Mouse (Mus musculus) midbrain, embryonic 12.5 days (tissue): ENCODE data around the gene Nsg1. TPM values are rescaled to one million over a fixed set of nuclear protein-coding genes. Genes with fewer than 3 reads are reported as not detected.

Experiments used
- ATAC-seq: fragments of 200-750 bp; cut with Nextera tagmentation; 2 replicates; pipeline ENCODE4 v1.8.0; 2017; ENCODE audit warnings: low read depth, moderate TSS enrichment, moderate library complexity; ENCODE audit not compliant: low FRiP score
- H3K27ac ChIP-seq: fragments of 300-500 bp; sonication (generic); replicated peaks from 2 replicates; pipeline ENCODE4 v1.5.1; 2016; ENCODE audit warnings: mild to moderate bottlenecking
- H3K27me3 ChIP-seq: fragments of 300-500 bp; sonication (generic); 2 replicates; pipeline ENCODE4 v1.6.1; 2016; ENCODE audit warnings: mild to moderate bottlenecking
- H3K36me3 ChIP-seq: fragments of 300-500 bp; sonication (generic); 2 replicates; pipeline ENCODE4 v1.6.1; 2016
- H3K4me1 ChIP-seq: fragments of 300-500 bp; sonication (generic); 2 replicates; pipeline ENCODE4 v1.6.1; 2016
- H3K4me2 ChIP-seq: fragments of 300-500 bp; sonication (generic); replicated peaks from 2 replicates; pipeline ENCODE4 v1.6.1; 2016; ENCODE audit warnings: mild to moderate bottlenecking, moderate library complexity
- H3K4me3 ChIP-seq: fragments of 300-500 bp; sonication (generic); 2 replicates; pipeline ENCODE4 v1.5.1; 2016; ENCODE audit warnings: mild to moderate bottlenecking
- H3K9ac ChIP-seq: fragments of 300-500 bp; sonication (generic); replicated peaks from 2 replicates; pipeline ENCODE4 v1.6.1; 2016; ENCODE audit warnings: mild to moderate bottlenecking, moderate library complexity
- H3K9me3 ChIP-seq: fragments of 300-500 bp; sonication (generic); 2 replicates; pipeline ENCODE4 v1.6.1; 2016; ENCODE audit warnings: mild to moderate bottlenecking
- WGBS: fragments of 180-500 bp; shearing (Covaris S2); methylation state at CpG from one replicate; pipeline ENCODE4 v1.1.7; 2016; 5-methylcytosine and 5-hydroxymethylcytosine counted together
- polyA plus RNA-seq: library from polyadenylated mRNA; unstranded; fragments of >200 nt; fragmentation: Nextera tagmentation; extraction: Ambion mirVana; gene quantifications from 2 replicates; pipeline ENCODE4 v1.2.1, GENCODE M21; 2016

Nsg1 gene
- polyA plus RNA-seq, result 369 and 382 TPM in 2 replicates

DNA sequence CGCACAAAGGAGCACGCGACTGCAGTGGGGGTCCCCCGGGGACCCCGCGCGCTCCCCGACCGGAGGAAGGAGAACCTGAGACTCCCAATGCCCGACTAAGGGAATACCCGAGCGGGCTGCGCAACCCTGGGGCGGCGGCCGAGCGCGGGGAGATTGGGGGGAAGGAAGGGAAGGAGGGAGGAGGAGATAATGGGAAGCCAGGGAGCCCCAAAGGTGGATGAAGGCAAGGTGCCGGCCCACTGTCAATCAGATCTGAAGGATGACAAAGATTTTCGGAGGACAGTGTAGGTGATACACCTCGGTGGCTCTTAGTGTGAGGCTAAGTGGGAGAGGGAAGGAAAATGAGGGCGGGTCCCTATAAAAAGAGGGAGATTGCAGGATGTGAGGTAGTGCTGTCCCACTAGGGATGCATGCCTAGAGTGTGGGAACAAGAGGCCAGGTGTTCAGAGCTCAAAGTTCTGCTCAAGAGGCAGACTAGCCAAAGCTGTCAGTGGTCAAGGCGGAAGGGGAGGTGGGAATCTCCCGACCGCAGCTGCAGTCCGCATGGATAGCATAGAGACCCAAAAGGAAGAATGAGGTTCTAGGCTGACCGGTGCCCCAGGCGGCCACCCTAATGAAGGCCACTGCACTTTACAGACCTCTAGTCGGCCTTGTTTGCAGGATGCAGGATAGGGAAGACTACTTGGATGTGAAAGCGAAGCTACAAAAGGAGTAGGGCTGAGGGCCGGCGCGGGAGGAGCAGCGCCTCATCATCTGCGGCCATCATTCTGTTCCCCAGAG lies at the start of gene Nsg1:
Nsg1 (minus strand) TSS at position 274 of the 780 bp plus-strand sequence.
- peak within 1 kb of the TSS; percentile 88 for H3K4me3 ChIP-seq
- 7% methylated on average over 35 of the region's 35 CpGs for WGBS
- H3K27ac ChIP-seq, result peak within 1 kb of the TSS; percentile 93
- peaks cover 27% of the 10 kb centered on the region for H3K36me3 ChIP-seq
- peak; percentile 35 for ATAC-seq
- H3K4me1 ChIP-seq, result peaks cover 30% of the 10 kb centered on the region
- H3K4me2 ChIP-seq, result peak within 1 kb of the TSS; percentile 76
- no peaks in the 10 kb centered on the region for H3K9me3 ChIP-seq
- H3K27me3 ChIP-seq, result peaks cover 34% of the 10 kb centered on the region
- H3K9ac ChIP-seq, result peak within 1 kb of the TSS; percentile 97

- H3K9me3 ChIP-seq, result no peaks in the 10 kb centered on the region
- WGBS, result 79% methylated on average over 8 of the region's 8 CpGs
- H3K4me1 ChIP-seq, result no peaks in the 10 kb centered on the region
- H3K36me3 ChIP-seq, result peaks cover 65% of the 10 kb centered on the region
- H3K27me3 ChIP-seq, result no peaks in the 10 kb centered on the region
- H3K27ac ChIP-seq, result no peak overlapping the region
- ATAC-seq, result no peak
- no peak overlapping the region for H3K4me3 ChIP-seq
- no peak overlapping the region for H3K9ac ChIP-seq
- H3K4me2 ChIP-seq, result no peak overlapping the region
Observed at GRCm38 (mm10) chr5:38208985-38209384, 49.3 kb upstream of the Nsg1 start.

- ATAC-seq, result no peak
- no peak overlapping the region for H3K9ac ChIP-seq
- H3K9me3 ChIP-seq, result no peaks in the 10 kb centered on the region
- H3K4me2 ChIP-seq, result no peak overlapping the region
- H3K27ac ChIP-seq, result no peak overlapping the region
- peaks cover 66% of the 10 kb centered on the region for H3K36me3 ChIP-seq
- no peak overlapping the region for H3K4me3 ChIP-seq
- H3K4me1 ChIP-seq, result no peaks in the 10 kb centered on the region
- WGBS, result 89% methylated on average over 7 of the region's 7 CpGs
- no peaks in the 10 kb centered on the region for H3K27me3 ChIP-seq
Observed at GRCm38 (mm10) chr5:38205303-38205726, 45.6 kb upstream of the Nsg1 start.

- ATAC-seq, result no peak
- Histone ChIP-seq H3K27ac (no peak overlapping the region), H3K9ac (no peak overlapping the region), H3K27me3 (peaks cover 20% of the 10 kb centered on the region), H3K9me3 (no peaks in the 10 kb centered on the region), H3K4me1 (peaks cover 8% of the 10 kb centered on the region), H3K4me2 (no peak overlapping the region), H3K4me3 (no peak overlapping the region), H3K36me3 (peaks cover 56% of the 10 kb centered on the region)
- 95% methylated on average over 2 of the region's 2 CpGs for WGBS
Observed at GRCm38 (mm10) chr5:38199686-38200085, 40.0 kb upstream of the Nsg1 start.

- Histone ChIP-seq H3K9ac (no peak overlapping the region), H3K27me3 (peaks cover 38% of the 10 kb centered on the region), H3K4me2 (no peak overlapping the region), H3K4me3 (no peak overlapping the region), H3K9me3 (no peaks in the 10 kb centered on the region), H3K27ac (no peak overlapping the region), H3K36me3 (peaks cover 34% of the 10 kb centered on the region), H3K4me1 (peaks cover 12% of the 10 kb centered on the region)
- WGBS, result 21% methylated on average over 7 of the region's 7 CpGs
- ATAC-seq, result peak; percentile 45; the same call in 1 of the 2 replicates
Observed at GRCm38 (mm10) chr5:38197482-38197823, 37.7 kb upstream of the Nsg1 start.

GRCm38 (mm10) chr5:38196821-38197481 lies 37.2 kb upstream of the Nsg1 start:
- ATAC-seq, result peak; percentile 61; the same call in 1 of the 2 replicates
- H3K4me2 ChIP-seq, result no peak overlapping the region
- H3K4me3 ChIP-seq, result no peak overlapping the region
- WGBS, result 74% methylated on average over 5 of the region's 5 CpGs
- H3K27ac ChIP-seq, result no peak overlapping the region
- peaks cover 29% of the 10 kb centered on the region for H3K36me3 ChIP-seq
- H3K9me3 ChIP-seq, result no peaks in the 10 kb centered on the region
- peaks cover 12% of the 10 kb centered on the region for H3K4me1 ChIP-seq
- peaks cover 41% of the 10 kb centered on the region for H3K27me3 ChIP-seq
- no peak overlapping the region for H3K9ac ChIP-seq

DNA sequence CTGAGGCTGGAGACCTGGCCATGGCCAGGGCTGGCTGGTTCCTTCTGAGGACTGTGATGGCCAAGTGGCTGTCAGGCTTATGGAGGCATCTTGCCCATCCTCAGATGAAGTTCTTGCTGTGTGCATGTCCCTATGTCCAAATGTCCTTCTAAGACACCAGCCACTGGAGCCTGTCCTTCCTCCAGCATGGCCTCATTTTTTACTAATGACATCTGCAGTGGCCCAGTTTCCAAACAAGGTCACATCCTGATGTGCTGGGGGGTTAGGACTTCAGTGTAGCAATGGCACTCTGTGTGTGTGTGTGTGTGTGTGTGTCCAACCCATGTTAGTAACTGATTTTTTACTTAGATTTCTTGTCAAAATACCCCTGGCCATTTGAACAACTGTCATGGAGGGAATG lies 36.2 kb upstream of the Nsg1 start:
- Histone ChIP-seq H3K4me1 (peaks cover 12% of the 10 kb centered on the region), H3K9ac (no peak overlapping the region), H3K36me3 (peaks cover 19% of the 10 kb centered on the region), H3K9me3 (no peaks in the 10 kb centered on the region), H3K27me3 (peaks cover 41% of the 10 kb centered on the region), H3K4me2 (no peak overlapping the region), H3K27ac (no peak overlapping the region), H3K4me3 (no peak overlapping the region)
- no peak for ATAC-seq

GRCm38 (mm10) chr5:38194946-38195345 lies 35.2 kb upstream of the Nsg1 start:
- Histone ChIP-seq H3K27me3 (peaks cover 47% of the 10 kb centered on the region), H3K4me1 (peaks cover 12% of the 10 kb centered on the region)
- ATAC-seq, result peak; percentile 57; the same call in 1 of the 2 replicates

GRCm38 (mm10) chr5:38190907-38191306 lies 31.2 kb upstream of the Nsg1 start:
- H3K36me3 ChIP-seq, result no peaks in the 10 kb centered on the region
- H3K4me3 ChIP-seq, result no peak overlapping the region
- no peak for ATAC-seq
- no peaks in the 10 kb centered on the region for H3K9me3 ChIP-seq
- no peak overlapping the region for H3K4me2 ChIP-seq
- peaks cover 12% of the 10 kb centered on the region for H3K4me1 ChIP-seq
- H3K27ac ChIP-seq, result no peak overlapping the region
- peaks cover 40% of the 10 kb centered on the region for H3K27me3 ChIP-seq
- H3K9ac ChIP-seq, result no peak overlapping the region
- 91% methylated on average over 3 of the region's 3 CpGs for WGBS

More at GRCm38 (mm10) chr5:38194946-38195345, 35.2 kb upstream of the Nsg1 start:
- Histone ChIP-seq H3K4me2 (no peak overlapping the region), H3K9me3 (no peaks in the 10 kb centered on the region), H3K9ac (no peak overlapping the region), H3K27ac (no peak overlapping the region), H3K4me3 (no peak overlapping the region), H3K36me3 (peaks cover 11% of the 10 kb centered on the region; the same call in 1 of the 2 replicates)
- 8% methylated on average over 2 of the region's 2 CpGs for WGBS

DNA sequence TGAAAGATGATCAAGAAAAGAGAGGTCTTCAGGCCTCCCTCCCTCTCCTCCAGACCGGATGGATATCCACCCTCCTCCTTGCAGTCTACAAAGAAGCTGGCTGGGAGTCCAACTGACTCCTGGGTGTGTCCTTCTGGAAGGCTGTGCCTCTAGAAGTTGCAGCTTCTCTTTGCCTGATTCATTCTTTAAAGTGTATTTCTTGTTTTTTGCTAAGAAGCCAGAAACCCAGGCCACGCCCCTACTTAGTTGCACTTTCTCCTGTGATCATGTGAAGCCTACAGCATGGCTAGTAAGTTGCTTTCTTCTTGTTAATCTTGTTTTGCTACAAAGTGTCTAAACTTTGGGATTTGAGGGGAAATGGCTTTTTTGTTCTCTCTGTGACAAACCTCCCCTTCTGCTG lies 27.3 kb upstream of the Nsg1 start:
- no peak for ATAC-seq
- no peak overlapping the region for H3K27ac ChIP-seq
- 91% methylated on average over 2 of the region's 2 CpGs for WGBS
- H3K9me3 ChIP-seq, result no peaks in the 10 kb centered on the region
- H3K4me3 ChIP-seq, result no peak overlapping the region
- H3K9ac ChIP-seq, result no peak overlapping the region
- no peaks in the 10 kb centered on the region for H3K4me1 ChIP-seq
- no peaks in the 10 kb centered on the region for H3K36me3 ChIP-seq
- H3K27me3 ChIP-seq, result peaks cover 11% of the 10 kb centered on the region
- H3K4me2 ChIP-seq, result no peak overlapping the region

- Histone ChIP-seq H3K4me1 (no peaks in the 10 kb centered on the region), H3K9ac (no peak overlapping the region), H3K27me3 (0 out of 2 replicates have a peak, but pooled peaks cover 4% of the 10 kb centered on the region), H3K9me3 (no peaks in the 10 kb centered on the region), H3K4me3 (no peak overlapping the region), H3K27ac (no peak overlapping the region), H3K4me2 (no peak overlapping the region), H3K36me3 (no peaks in the 10 kb centered on the region)
- 88% methylated on average over 6 of the region's 6 CpGs for WGBS
- no peak for ATAC-seq
Observed at GRCm38 (mm10) chr5:38184688-38185285, 25.1 kb upstream of the Nsg1 start.
